Mouse (Mus musculus) intestine, postnatal 0 days (tissue): Measurements from ENCODE around the gene Ankrd13b. TPM values are rescaled to one million over a fixed set of nuclear protein-coding genes. Genes with fewer than 3 reads are reported as not detected.

Experiments used
- ATAC-seq: fragments of 200-750 bp; cut with Nextera tagmentation; 2 replicates; pipeline ENCODE4 v1.8.0; 2017; ENCODE audit warnings: mild to moderate bottlenecking, moderate TSS enrichment, moderate library complexity
- H3K27ac ChIP-seq: fragments of 300-500 bp; sonication (generic); 2 replicates; pipeline ENCODE4 v1.5.1; 2014; ENCODE audit warnings: mild to moderate bottlenecking, low read depth, low read length, moderate library complexity
- H3K27me3 ChIP-seq: fragments of 300-500 bp; sonication (generic); replicated peaks from 2 replicates; pipeline ENCODE4 v1.6.1; 2014; ENCODE audit warnings: low read length, mixed read lengths; ENCODE audit not compliant: control insufficient read depth, insufficient read depth
- H3K36me3 ChIP-seq: fragments of 300-500 bp; sonication (generic); 2 replicates; pipeline ENCODE4 v1.6.1; 2014; ENCODE audit warnings: mild to moderate bottlenecking, moderate library complexity; ENCODE audit not compliant: control insufficient read depth, insufficient read depth
- H3K4me1 ChIP-seq: fragments of 300-500 bp; sonication (generic); replicated peaks from 2 replicates; pipeline ENCODE4 v1.6.1; 2014; ENCODE audit warnings: antibody characterized with exemption, low read length, mixed read lengths; ENCODE audit not compliant: control insufficient read depth, insufficient read depth
- H3K4me2 ChIP-seq: fragments of 300-500 bp; sonication (generic); replicated peaks from 2 replicates; pipeline ENCODE4 v1.6.1; 2014; ENCODE audit warnings: low read depth, mild to moderate bottlenecking, moderate library complexity
- H3K4me3 ChIP-seq: fragments of 300-500 bp; sonication (generic); 2 replicates; pipeline ENCODE4 v1.5.1; 2014; ENCODE audit warnings: low read depth, low read length
- H3K9ac ChIP-seq: fragments of 300-500 bp; sonication (generic); 2 replicates; pipeline ENCODE4 v1.6.1; 2014; ENCODE audit warnings: mild to moderate bottlenecking, low read depth, low read length
- H3K9me3 ChIP-seq: fragments of 300-500 bp; sonication (generic); 2 replicates; pipeline ENCODE4 v1.6.1; 2016; ENCODE audit warnings: mixed run types; ENCODE audit not compliant: control insufficient read depth
- CTCF ChIP-seq: sonication (generic); IDR thresholded peaks from 2 replicates; pipeline ENCODE4 v1.5.1; 2016; ENCODE audit warnings: low read depth, mild to moderate bottlenecking, control low read depth, antibody characterized with exemption, moderate library complexity
- WGBS: fragments of 180-500 bp; shearing (Covaris S2); extraction: QIAGEN DNeasy Blood & Tissue Kit; methylation state at CpG from one replicate; pipeline ENCODE4 v1.1.7; 2014; 5-methylcytosine and 5-hydroxymethylcytosine counted together
- polyA plus RNA-seq: library from polyadenylated mRNA; unstranded; fragments of >200 nt; fragmentation: Nextera tagmentation; extraction: Ambion mirVana; gene quantifications from 2 replicates; pipeline ENCODE4 v1.2.1, GENCODE M21; 2015

Gene Ankrd13b
- polyA plus RNA-seq, 1 experiment from 2014 or later, result 2.1 TPM

DNA sequence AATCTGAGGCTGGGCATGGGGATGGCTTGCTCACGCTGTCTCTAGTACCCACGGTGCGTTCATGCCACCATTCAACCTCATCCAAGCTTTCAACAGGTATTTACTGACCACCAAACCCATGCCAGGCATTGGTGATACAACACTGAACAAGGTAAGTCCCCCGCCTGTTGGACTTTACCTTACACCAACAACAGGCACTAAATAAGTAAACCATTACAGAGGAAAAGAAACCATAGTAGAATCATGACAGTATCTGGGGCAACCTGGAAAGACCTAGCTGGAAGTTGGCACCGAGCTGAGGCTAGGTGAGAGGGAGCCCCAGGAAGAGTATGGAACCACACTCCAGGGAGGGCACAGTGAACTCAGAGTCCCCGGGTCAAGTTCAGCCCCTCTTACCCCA lies 12.6 kb downstream of the Ankrd13b start:
- Histone ChIP-seq H3K36me3 (peaks cover 22% of the 10 kb centered on the region; the same call in 1 of the 2 replicates), H3K9me3 (no peaks in the 10 kb centered on the region), H3K4me2 (no peak overlapping the region), H3K4me3 (no peak overlapping the region), H3K9ac (no peak overlapping the region), H3K27me3 (no peaks in the 10 kb centered on the region), H3K27ac (peak overlapping the region; percentile 28), H3K4me1 (no peaks in the 10 kb centered on the region; the same call in 1 of the 2 replicates)
- 68% methylated on average over 6 of the region's 6 CpGs for WGBS
- no peak for TF ChIP-seq CTCF
- peak; percentile 71 for ATAC-seq

DNA sequence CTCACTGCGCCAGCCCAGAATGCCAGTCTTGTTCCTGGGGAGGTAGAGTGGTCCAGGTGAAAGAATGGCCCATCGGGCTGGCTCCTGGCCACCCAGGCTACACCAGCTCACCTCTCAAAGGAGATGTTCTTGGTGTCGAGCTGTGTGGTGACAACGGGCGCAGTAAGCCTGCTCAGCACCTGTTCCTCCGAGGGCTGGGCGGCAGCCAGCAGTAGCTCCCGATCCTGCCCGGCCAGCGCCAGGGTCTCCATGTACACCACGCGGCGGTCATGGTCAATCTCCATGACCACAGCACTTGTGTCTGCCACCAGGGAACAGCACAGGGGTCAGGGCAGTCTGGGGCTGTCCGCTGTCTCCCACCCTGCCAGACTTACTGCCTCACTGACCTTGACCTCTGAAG lies 13.3 kb downstream of the Ankrd13b start:
- no peak for ATAC-seq
- WGBS, result 93% methylated on average over 14 of the region's 14 CpGs
- H3K27me3 ChIP-seq, result no peaks in the 10 kb centered on the region
- no peaks in the 10 kb centered on the region; the same call in 1 of the 2 replicates for H3K4me1 ChIP-seq
- H3K9ac ChIP-seq, result no peak overlapping the region
- H3K4me3 ChIP-seq, result no peak overlapping the region
- H3K36me3 ChIP-seq, result peaks cover 27% of the 10 kb centered on the region; the same call in 1 of the 2 replicates
- H3K27ac ChIP-seq, result no peak overlapping the region
- no peak overlapping the region for H3K4me2 ChIP-seq
- TF ChIP-seq CTCF, result no peak
- H3K9me3 ChIP-seq, result no peaks in the 10 kb centered on the region

DNA sequence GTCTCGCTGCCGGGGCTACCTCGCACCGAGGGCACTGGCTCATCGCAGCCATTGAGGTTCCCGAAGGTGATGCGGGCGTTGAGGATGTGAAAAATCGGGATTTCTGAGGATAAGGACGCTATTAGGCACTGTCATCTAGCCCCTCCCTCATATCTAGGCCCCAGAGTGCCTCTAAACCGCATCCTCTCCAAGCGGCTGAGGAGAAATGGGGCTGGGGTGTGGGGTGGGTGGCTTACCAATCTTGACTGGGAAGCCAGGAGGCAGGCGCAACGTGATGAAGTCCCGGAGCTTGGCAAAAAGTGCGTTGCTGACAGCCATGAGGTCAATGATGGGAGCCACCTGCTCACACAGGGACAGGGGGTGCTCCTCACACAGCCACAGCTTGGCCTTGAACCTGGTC lies 16.7 kb downstream of the Ankrd13b start:
- Histone ChIP-seq H3K4me2 (no peak overlapping the region), H3K27me3 (peaks cover 7% of the 10 kb centered on the region), H3K4me3 (no peak overlapping the region), H3K36me3 (peaks cover 31% of the 10 kb centered on the region; the same call in 1 of the 2 replicates), H3K4me1 (no peaks in the 10 kb centered on the region; the same call in 1 of the 2 replicates), H3K27ac (no peak overlapping the region), H3K9ac (no peak overlapping the region), H3K9me3 (no peaks in the 10 kb centered on the region)
- 79% methylated on average over 16 of the region's 16 CpGs for WGBS
- no peak for ATAC-seq
- TF ChIP-seq CTCF, result no peak

DNA sequence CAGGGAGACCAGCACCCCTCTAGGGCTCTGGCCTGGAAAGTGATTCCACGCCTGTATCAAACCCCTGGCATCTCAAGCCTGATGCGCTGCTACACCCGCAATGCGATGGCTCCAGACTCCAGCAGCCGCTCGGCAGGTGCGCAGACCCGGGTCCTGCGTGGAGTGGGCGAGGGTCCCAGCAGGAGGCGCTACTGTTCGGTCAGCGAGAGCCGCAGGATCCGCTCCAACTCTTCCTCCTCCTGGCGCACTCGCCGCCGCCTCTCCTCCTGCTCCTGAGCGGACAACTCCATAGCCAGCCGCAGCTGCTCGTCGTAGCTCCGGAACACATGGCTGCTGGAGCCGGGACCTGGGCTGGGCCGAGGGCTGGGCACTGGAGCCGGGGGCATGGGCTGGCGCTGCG lies 18.1 kb downstream of the Ankrd13b start:
- peaks cover 31% of the 10 kb centered on the region; the same call in 1 of the 2 replicates for H3K36me3 ChIP-seq
- H3K27me3 ChIP-seq, result peaks cover 19% of the 10 kb centered on the region
- no peak overlapping the region for H3K9ac ChIP-seq
- H3K9me3 ChIP-seq, result no peaks in the 10 kb centered on the region
- no peak overlapping the region for H3K4me3 ChIP-seq
- H3K27ac ChIP-seq, result no peak overlapping the region
- TF ChIP-seq CTCF, result no peak
- WGBS, result 79% methylated on average over 29 of the region's 29 CpGs
- no peak for ATAC-seq
- H3K4me1 ChIP-seq, result no peaks in the 10 kb centered on the region; the same call in 1 of the 2 replicates
- no peak overlapping the region for H3K4me2 ChIP-seq

DNA sequence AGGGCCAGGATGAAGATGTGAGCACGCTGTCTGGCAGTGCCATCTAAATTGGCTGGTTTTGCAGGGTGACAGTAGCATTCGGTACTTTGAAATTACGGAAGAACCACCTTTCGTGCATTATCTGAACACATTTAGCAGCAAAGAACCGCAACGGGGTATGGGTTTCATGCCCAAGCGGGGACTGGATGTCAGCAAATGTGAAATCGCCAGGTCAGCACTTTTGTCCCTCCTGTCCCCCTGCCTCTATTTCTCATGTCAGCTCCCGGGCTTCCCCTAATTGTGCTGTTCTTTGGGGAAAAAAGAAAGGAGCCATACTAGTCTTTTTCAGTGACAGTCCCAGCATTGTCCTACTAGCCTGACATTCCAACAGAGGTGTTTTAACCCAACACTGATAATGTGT lies 21.1 kb downstream of the Ankrd13b start:
- H3K4me1 ChIP-seq, result no peaks in the 10 kb centered on the region; the same call in 1 of the 2 replicates
- no peak for TF ChIP-seq CTCF
- WGBS, result 89% methylated on average over 9 of the region's 9 CpGs
- no peak for ATAC-seq
- H3K27ac ChIP-seq, result no peak overlapping the region
- peaks cover 20% of the 10 kb centered on the region; the same call in 1 of the 2 replicates for H3K36me3 ChIP-seq
- H3K9me3 ChIP-seq, result no peaks in the 10 kb centered on the region
- peaks cover 34% of the 10 kb centered on the region for H3K27me3 ChIP-seq
- H3K4me2 ChIP-seq, result no peak overlapping the region
- H3K4me3 ChIP-seq, result no peak overlapping the region
- H3K9ac ChIP-seq, result no peak overlapping the region

DNA sequence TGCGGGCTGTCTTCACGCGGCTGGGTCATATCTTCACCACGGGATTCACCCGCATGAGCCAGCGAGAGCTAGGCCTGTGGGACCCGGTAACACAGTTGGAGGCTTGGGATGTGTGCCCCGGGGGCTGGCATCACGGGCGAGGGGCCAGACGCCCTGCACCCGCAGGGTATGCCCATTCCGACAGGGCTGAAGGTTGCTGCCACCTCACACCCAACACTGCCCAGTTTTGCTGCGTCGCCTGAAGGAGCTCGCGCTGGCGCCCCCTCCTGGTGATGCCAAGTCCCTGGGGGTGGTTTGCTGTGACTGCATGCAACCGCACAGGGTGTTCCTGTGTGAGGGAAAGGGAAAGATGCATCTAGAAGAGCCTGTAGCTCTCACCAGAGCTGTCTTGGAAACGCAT lies 21.7 kb downstream of the Ankrd13b start:
- 12% methylated on average over 20 of the region's 20 CpGs for WGBS
- peak; percentile 26; the same call in 1 of the 2 replicates for ATAC-seq
- H3K36me3 ChIP-seq, result peaks cover 16% of the 10 kb centered on the region; the same call in 1 of the 2 replicates
- H3K27ac ChIP-seq, result no peak overlapping the region
- H3K4me1 ChIP-seq, result no peaks in the 10 kb centered on the region; the same call in 1 of the 2 replicates
- H3K4me3 ChIP-seq, result no peak overlapping the region; the same call in 1 of the 2 replicates
- peak; percentile 90 for TF ChIP-seq CTCF
- H3K9me3 ChIP-seq, result no peaks in the 10 kb centered on the region
- peaks cover 39% of the 10 kb centered on the region for H3K27me3 ChIP-seq
- peak overlapping the region; percentile 55 for H3K4me2 ChIP-seq
- H3K9ac ChIP-seq, result no peak overlapping the region
